Mouse (Mus musculus): ENCODE measurements around the gene Clec4d. TPM values are rescaled to one million over a fixed set of nuclear protein-coding genes. Genes with fewer than 3 reads are reported as not detected.
A peak's percentile ranks its signal among the peaks of the same experiment; 100 is the strongest.
"Not testable (repeated sequence)": the region's sequence is repeated elsewhere in the genome, so short reads cannot be mapped to it uniquely, and the experiment has no call there.

Clec4d gene
- polyA plus RNA-seq, 2 experiments = 0.59 to 0.81 TPM

- H3K27me3 ChIP-seq (ENCODE audit: control insufficient read depth, insufficient read depth, low read length) = no peaks in the 10 kb centered on the region
- peak overlapping the region; percentile 11; the same call in 1 of the 2 replicates for H3K4me2 ChIP-seq (ENCODE audit: low read depth)
- 42% methylated on average over 1 of the region's 1 CpGs for WGBS (ENCODE audit: insufficient replicate concordance)
- no peak overlapping the region for H3K9ac ChIP-seq (replicated peaks)
- H3K4me3 ChIP-seq (ENCODE audit: insufficient read depth in 1 of 2, low read depth in 2 of 2, low read length in 2 of 2) = no peak overlapping the region
- H3K9me3 ChIP-seq (ENCODE audit: control insufficient read depth, low read length) = no peaks in the 10 kb centered on the region
- DNase-seq (ENCODE audit: low read depth in 3 of 3, low spot score in 3 of 3) = peak in 2 of 3 experiments; percentile 49 to 56
- H3K4me1 ChIP-seq (replicated peaks; ENCODE audit: control insufficient read depth in 2 of 2, insufficient read depth in 2 of 2, low read length in 1 of 2) = peaks cover 25 to 26% of the 10 kb centered on the region in 2 experiments
- TF ChIP-seq CTCF (IDR thresholded peaks at IDR 0.05; ENCODE audit: low read depth) (no peak), EP300 (IDR thresholded peaks at IDR 0.05; ENCODE audit: low read depth) (no peak)
- ATAC-seq (ENCODE audit: insufficient read depth) = no peak
- H3K27ac ChIP-seq = no peak overlapping the region
- no peaks in the 10 kb centered on the region for H3K36me3 ChIP-seq (replicated peaks; ENCODE audit: control insufficient read depth, insufficient read depth, low read depth)
Observed at GRCm38 (mm10) chr6:123296687-123297086, 34.8 kb downstream of the Clec4d start.

- not testable (repeated sequence) for DNase-seq (ENCODE audit: low read depth in 3 of 3, low spot score in 3 of 3); H3K4me2 ChIP-seq (ENCODE audit: low read depth); H3K27ac ChIP-seq; H3K36me3 ChIP-seq (replicated peaks; ENCODE audit: control insufficient read depth, insufficient read depth, low read depth); H3K9me3 ChIP-seq (ENCODE audit: control insufficient read depth, low read length); H3K9ac ChIP-seq (replicated peaks); H3K4me3 ChIP-seq (ENCODE audit: insufficient read depth in 1 of 2, low read depth in 2 of 2, low read length in 2 of 2); H3K27me3 ChIP-seq (ENCODE audit: control insufficient read depth, insufficient read depth, low read length); H3K4me1 ChIP-seq (replicated peaks; ENCODE audit: control insufficient read depth in 2 of 2, insufficient read depth in 2 of 2, low read length in 1 of 2)
- WGBS (ENCODE audit: insufficient replicate concordance) = 30% methylated on average over 7 of the region's 7 CpGs
- peak; percentile 56 for ATAC-seq (ENCODE audit: insufficient read depth)
Observed at GRCm38 (mm10) chr6:123306315-123306714, 44.4 kb downstream of the Clec4d start.

GRCm38 (mm10) chr6:123308033-123308432, 46.1 kb downstream of the Clec4d start, which contains the start of gene Vmn2r19:
Gene Vmn2r19 (plus strand): TSS chr6:123308333.
- Histone ChIP-seq H3K36me3 (replicated peaks; ENCODE audit: control insufficient read depth, insufficient read depth, low read depth) (no peaks in the 10 kb centered on the region), H3K4me3 (ENCODE audit: insufficient read depth in 1 of 2, low read depth in 2 of 2, low read length in 2 of 2) (no peak within 1 kb of the TSS), H3K4me2 (ENCODE audit: low read depth) (no peak within 1 kb of the TSS), H3K27me3 (ENCODE audit: control insufficient read depth, insufficient read depth, low read length) (no peaks in the 10 kb centered on the region), H3K9me3 (ENCODE audit: control insufficient read depth, low read length) (no peaks in the 10 kb centered on the region), H3K27ac (no peak within 1 kb of the TSS), H3K4me1 (replicated peaks; ENCODE audit: control insufficient read depth in 2 of 2, insufficient read depth in 2 of 2, low read length in 1 of 2) (peaks cover 0 to 6% of the 10 kb centered on the region in 2 experiments; a peak in 2 of 4 replicates), H3K9ac (replicated peaks) (no peak within 1 kb of the TSS)
- TF ChIP-seq CTCF (IDR thresholded peaks at IDR 0.05; ENCODE audit: low read depth) = no peak
- no peak for TF ChIP-seq EP300 (IDR thresholded peaks at IDR 0.05; ENCODE audit: low read depth)
- DNase-seq (ENCODE audit: low read depth in 3 of 3, low spot score in 3 of 3) (no peak), ATAC-seq (ENCODE audit: insufficient read depth) (no peak)
- WGBS (ENCODE audit: insufficient replicate concordance) = 77% methylated on average over 2 of the region's 2 CpGs

Other genes with a start within 250 kb of the Clec4d start
- 0.06 TPM in 2 replicates for gene Clec4b1, start 212.1 kb upstream of the Clec4d start, polyA plus RNA-seq (2012; rRNA removed)
- not detected in 2 replicates for gene Clec4b1, start 212.1 kb upstream of the Clec4d start, polyA plus RNA-seq (2014; fragmentation: Nextera tagmentation; extraction: Ambion mirVana)
- 1.7 and 3.1 TPM in 2 replicates for gene Clec4a2, start 155.7 kb upstream of the Clec4d start, polyA plus RNA-seq (2012; rRNA removed)
- 6.5 and 9.9 TPM in 2 replicates for gene Clec4a2, start 155.7 kb upstream of the Clec4d start, polyA plus RNA-seq (2014; fragmentation: Nextera tagmentation; extraction: Ambion mirVana)
- gene Clec4b2, start 89.2 kb upstream of the Clec4d start, polyA plus RNA-seq (2012; rRNA removed) = 0.04 and 0.08 TPM in 2 replicates
- 0.11 TPM in 1 of 2 replicates, not detected in the other for gene Clec4b2, start 89.2 kb upstream of the Clec4d start, polyA plus RNA-seq (2014; fragmentation: Nextera tagmentation; extraction: Ambion mirVana)
- 4.2 and 6.0 TPM in 2 replicates for gene Clec4n, start 32.3 kb upstream of the Clec4d start, polyA plus RNA-seq (2012; rRNA removed)
- 12.0 and 14.2 TPM in 2 replicates for gene Clec4n, start 32.3 kb upstream of the Clec4d start, polyA plus RNA-seq (2014; fragmentation: Nextera tagmentation; extraction: Ambion mirVana)
- 0.39 and 0.52 TPM in 2 replicates for gene Clec4e, start 27.8 kb downstream of the Clec4d start, polyA plus RNA-seq (2012; rRNA removed)
- 0.85 and 1.7 TPM in 2 replicates for gene Clec4e, start 27.8 kb downstream of the Clec4d start, polyA plus RNA-seq (2014; fragmentation: Nextera tagmentation; extraction: Ambion mirVana)
- not detected in 2 replicates for gene Vmn2r19, start 46.2 kb downstream of the Clec4d start, polyA plus RNA-seq (2012; rRNA removed)
- gene Vmn2r19, start 46.2 kb downstream of the Clec4d start, polyA plus RNA-seq (2014; fragmentation: Nextera tagmentation; extraction: Ambion mirVana) = not detected in 2 replicates
- gene Vmn2r20, start 156.0 kb downstream of the Clec4d start, polyA plus RNA-seq (2012; rRNA removed) = not detected in 2 replicates
- gene Vmn2r20, start 156.0 kb downstream of the Clec4d start, polyA plus RNA-seq (2014; fragmentation: Nextera tagmentation; extraction: Ambion mirVana) = not detected in 2 replicates

Measured in liver, embryonic 14.5 days (tissue).